Mouse (Mus musculus) neural tube, embryonic 11.5 days (tissue): ENCODE data around the gene Pdap1. TPM values are rescaled to one million over a fixed set of nuclear protein-coding genes. Genes with fewer than 3 reads are reported as not detected.

Experiments used
- ATAC-seq: fragments of 200-750 bp; cut with Nextera tagmentation; 2 replicates; pipeline ENCODE4 v1.8.0; 2017; ENCODE audit warnings: moderate number of reproducible peaks, mild to moderate bottlenecking, moderate TSS enrichment, moderate library complexity; ENCODE audit not compliant: insufficient read depth, low FRiP score, low TSS enrichment
- DNase-seq: peaks from one replicate; pipeline ENCODE4 v3.0.0-alpha.2; 2015; ENCODE audit warnings: low spot score
- H3K27ac ChIP-seq: fragments of 300-500 bp; sonication (generic); 2 replicates; pipeline ENCODE4 v1.5.1; 2014; ENCODE audit warnings: low read depth, mild to moderate bottlenecking, low read length
- H3K27me3 ChIP-seq: fragments of 300-500 bp; sonication (generic); 2 replicates; pipeline ENCODE4 v1.6.1; 2014; ENCODE audit warnings: mild to moderate bottlenecking, low read length, mixed read lengths; ENCODE audit not compliant: control insufficient read depth, insufficient read depth
- H3K36me3 ChIP-seq: fragments of 300-500 bp; sonication (generic); 2 replicates; pipeline ENCODE4 v1.6.1; 2014; ENCODE audit warnings: mild to moderate bottlenecking, low read length, moderate library complexity, mixed read lengths; ENCODE audit not compliant: control insufficient read depth, insufficient read depth
- H3K4me1 ChIP-seq: fragments of 300-500 bp; sonication (generic); 2 replicates; pipeline ENCODE4 v1.6.1; 2014; ENCODE audit warnings: low read length, mixed read lengths; ENCODE audit not compliant: control insufficient read depth, insufficient read depth
- H3K4me2 ChIP-seq: fragments of 300-500 bp; sonication (generic); 2 replicates; pipeline ENCODE4 v1.6.1; 2014; ENCODE audit warnings: low read depth, mild to moderate bottlenecking, moderate library complexity
- H3K4me3 ChIP-seq: fragments of 300-500 bp; sonication (generic); 2 replicates; pipeline ENCODE4 v1.5.1; 2014; ENCODE audit warnings: low read depth, low read length
- H3K9ac ChIP-seq: fragments of 300-500 bp; sonication (generic); 2 replicates; pipeline ENCODE4 v1.6.1; 2014; ENCODE audit warnings: mild to moderate bottlenecking, low read length
- H3K9me3 ChIP-seq: fragments of 300-500 bp; sonication (generic); 2 replicates; pipeline ENCODE4 v1.6.1; 2016; ENCODE audit warnings: low read length; ENCODE audit not compliant: control insufficient read depth
- WGBS: fragments of 180-500 bp; shearing (Covaris S2); extraction: QIAGEN DNeasy Blood & Tissue Kit; methylation state at CpG from one replicate; pipeline ENCODE4 v1.1.7; 2014; 5-methylcytosine and 5-hydroxymethylcytosine counted together
- polyA plus RNA-seq: library from polyadenylated mRNA; unstranded; fragments of >200 nt; fragmentation: Nextera tagmentation; extraction: Ambion mirVana; gene quantifications from 2 replicates; pipeline ENCODE4 v1.2.1, GENCODE M21; 2014

The Pdap1 gene
- polyA plus RNA-seq, result 112 and 116 TPM in 2 replicates

- DNase-seq (peak; percentile 94), ATAC-seq (peak; percentile 94)
- under 1% methylated on average over 82 of the region's 84 CpGs for WGBS
- peak within 1 kb of the TSS; percentile 82 for H3K27ac ChIP-seq
- H3K4me3 ChIP-seq, result peak within 1 kb of the TSS; percentile 55
- no peaks in the 10 kb centered on the region for H3K9me3 ChIP-seq
- peaks cover 16% of the 10 kb centered on the region for H3K36me3 ChIP-seq
- no peaks in the 10 kb centered on the region for H3K27me3 ChIP-seq
- peaks cover 12% of the 10 kb centered on the region for H3K4me1 ChIP-seq
- H3K4me2 ChIP-seq, result peak within 1 kb of the TSS; percentile 74
- H3K9ac ChIP-seq, result peak within 1 kb of the TSS; percentile 64
Observed at GRCm38 (mm10) chr5:145139571-145140519, at the start of gene Pdap1, which contains the start of gene Bud31. TSS of gene Pdap1 (minus strand) at chr5:145140238. TSS of gene Bud31 (plus strand) at chr5:145140362.

GRCm38 (mm10) chr5:145189416-145189815 is 49.4 kb upstream of the Pdap1 start:
- Histone ChIP-seq H3K9ac (no peak overlapping the region), H3K4me2 (no peak overlapping the region), H3K9me3 (no peaks in the 10 kb centered on the region), H3K27ac (no peak overlapping the region), H3K4me1 (peaks cover 6% of the 10 kb centered on the region), H3K27me3 (no peaks in the 10 kb centered on the region), H3K36me3 (peaks cover 8% of the 10 kb centered on the region), H3K4me3 (no peak overlapping the region)
- DNase-seq (no peak), ATAC-seq (no peak)
- 92% methylated on average over 6 of the region's 6 CpGs for WGBS

- H3K9ac ChIP-seq, result no peak overlapping the region
- DNase-seq (no peak), ATAC-seq (no peak)
- H3K36me3 ChIP-seq, result peaks cover 22% of the 10 kb centered on the region
- no peaks in the 10 kb centered on the region for H3K27me3 ChIP-seq
- WGBS, result 84% methylated on average over 2 of the region's 2 CpGs
- no peak overlapping the region for H3K27ac ChIP-seq
- H3K4me3 ChIP-seq, result no peak overlapping the region
- H3K9me3 ChIP-seq, result no peaks in the 10 kb centered on the region
- H3K4me1 ChIP-seq, result peaks cover 2% of the 10 kb centered on the region
- H3K4me2 ChIP-seq, result no peak overlapping the region
Observed at GRCm38 (mm10) chr5:145185244-145185643, 45.2 kb upstream of the Pdap1 start.

GRCm38 (mm10) chr5:145178461-145178980 is 38.5 kb upstream of the Pdap1 start:
- H3K36me3 ChIP-seq, result peaks cover 36% of the 10 kb centered on the region

GRCm38 (mm10) chr5:145167306-145167661 is 27.2 kb upstream of the Pdap1 start:
- peaks cover 3% of the 10 kb centered on the region; the same call in 1 of the 2 replicates for H3K36me3 ChIP-seq
- H3K4me1 ChIP-seq, result peaks cover 6% of the 10 kb centered on the region
- H3K9me3 ChIP-seq, result no peaks in the 10 kb centered on the region
- H3K9ac ChIP-seq, result peak overlapping the region; percentile 91
- H3K4me2 ChIP-seq, result peak overlapping the region; percentile 59
- DNase-seq, result no peak
- WGBS, result under 1% methylated on average over 28 of the region's 28 CpGs
- ATAC-seq, result peak; percentile 48
- H3K27ac ChIP-seq, result peak overlapping the region; percentile 56
- H3K27me3 ChIP-seq, result no peaks in the 10 kb centered on the region
- H3K4me3 ChIP-seq, result peak overlapping the region; percentile 87

More at GRCm38 (mm10) chr5:145178461-145178980, 38.5 kb upstream of the Pdap1 start:
- H3K4me1 ChIP-seq, result no peaks in the 10 kb centered on the region
- WGBS, result 90% methylated on average over 18 of the region's 18 CpGs
- no peak overlapping the region for H3K4me3 ChIP-seq
- H3K9me3 ChIP-seq, result no peaks in the 10 kb centered on the region
- no peak overlapping the region for H3K9ac ChIP-seq
- no peak overlapping the region for H3K4me2 ChIP-seq
- DNase-seq (no peak), ATAC-seq (no peak)
- H3K27ac ChIP-seq, result no peak overlapping the region
- H3K27me3 ChIP-seq, result no peaks in the 10 kb centered on the region

GRCm38 (mm10) chr5:145166536-145167305 is 26.7 kb upstream of the Pdap1 start, which contains the start of the genes Ptcd1 and Cpsf4:
TSS of gene Ptcd1 (minus strand) at chr5:145167108.
TSS of gene Cpsf4 (plus strand) at chr5:145167213.
- peak; percentile 92 for ATAC-seq
- Histone ChIP-seq H3K4me1 (peaks cover 6% of the 10 kb centered on the region), H3K27me3 (no peaks in the 10 kb centered on the region), H3K36me3 (no peaks in the 10 kb centered on the region; the same call in 1 of the 2 replicates), H3K4me3 (peak within 1 kb of the TSS; percentile 87), H3K4me2 (peak within 1 kb of the TSS; percentile 59), H3K9ac (peak within 1 kb of the TSS; percentile 91), H3K9me3 (no peaks in the 10 kb centered on the region), H3K27ac (peak within 1 kb of the TSS; percentile 57)
- under 1% methylated on average over 51 of the region's 51 CpGs for WGBS
- DNase-seq, result peak; percentile 100

GRCm38 (mm10) chr5:145165184-145165583 is 25.1 kb upstream of the Pdap1 start:
- no peak for ATAC-seq
- Histone ChIP-seq H3K36me3 (no peaks in the 10 kb centered on the region), H3K27me3 (no peaks in the 10 kb centered on the region), H3K9me3 (no peaks in the 10 kb centered on the region), H3K4me2 (no peak overlapping the region), H3K27ac (no peak overlapping the region), H3K4me1 (peaks cover 6% of the 10 kb centered on the region), H3K9ac (no peak overlapping the region), H3K4me3 (no peak overlapping the region)
- 89% methylated on average over 15 of the region's 15 CpGs for WGBS
- no peak for DNase-seq

GRCm38 (mm10) chr5:145164710-145165109 is 24.7 kb upstream of the Pdap1 start:
- H3K36me3 ChIP-seq, result no peaks in the 10 kb centered on the region; the same call in 1 of the 2 replicates
- H3K27ac ChIP-seq, result no peak overlapping the region
- H3K4me2 ChIP-seq, result no peak overlapping the region
- peaks cover 6% of the 10 kb centered on the region for H3K4me1 ChIP-seq
- DNase-seq (no peak), ATAC-seq (no peak)
- no peaks in the 10 kb centered on the region for H3K27me3 ChIP-seq
- no peak overlapping the region for H3K4me3 ChIP-seq
- H3K9ac ChIP-seq, result no peak overlapping the region
- WGBS, result 82% methylated on average over 3 of the region's 3 CpGs
- no peaks in the 10 kb centered on the region for H3K9me3 ChIP-seq
